Mouse (Mus musculus) heart, adult 18-20 months (tissue): ENCODE data around the gene Ribc1. TPM values are rescaled to one million over a fixed set of nuclear protein-coding genes. Genes with fewer than 3 reads are reported as not detected.

Source experiments
- DNase-seq, 2 experiments: peaks; one replicate each; pipeline ENCODE4 v3.0.0; 2021 to 2022; ENCODE audit warnings: mixed read lengths in 1 of 2
- long read RNA-seq, 2 experiments: library from polyadenylated mRNA; stranded (forward); transcript quantifications; one replicate each; pipeline ENCODE4 v2.0.0; 2021
- total RNA-seq, 2 experiments: library from RNA; stranded (reverse); gene quantifications; 2 replicates each; pipeline ENCODE4 v1.2.3; 2021

Gene Ribc1
- under 1 TPM; 0.27 to 0.44 TPM for total RNA-seq
- long read RNA-seq, experiment 1: 0 reads
- long read RNA-seq, experiment 2, partial matches to known transcripts: 1 of 1 reads
- long read RNA-seq, experiment 2, other reads (novel, unspliced or antisense): 0 of 1 reads

- peak; percentile 94 to 96 for DNase-seq
These were observed at the start of gene Ribc1, which contains the start of gene Smc1a for GRCm38 (mm10) chrX:152016151-152017145. Gene Ribc1, minus strand, starts transcription at chrX:152016295. Gene Smc1a, plus strand, starts transcription at chrX:152016428.

GRCm38 (mm10) chrX:152065674-152066073, 49.6 kb upstream of the Ribc1 start:
- no peak for DNase-seq

- DNase-seq: no peak
These were observed 38.0 kb upstream of the Ribc1 start for GRCm38 (mm10) chrX:152054094-152054493.

GRCm38 (mm10) chrX:152052546-152052945, 36.5 kb upstream of the Ribc1 start:
- DNase-seq: no peak

- no peak for DNase-seq
These were observed 31.1 kb upstream of the Ribc1 start for GRCm38 (mm10) chrX:152047230-152047629.

DNA sequence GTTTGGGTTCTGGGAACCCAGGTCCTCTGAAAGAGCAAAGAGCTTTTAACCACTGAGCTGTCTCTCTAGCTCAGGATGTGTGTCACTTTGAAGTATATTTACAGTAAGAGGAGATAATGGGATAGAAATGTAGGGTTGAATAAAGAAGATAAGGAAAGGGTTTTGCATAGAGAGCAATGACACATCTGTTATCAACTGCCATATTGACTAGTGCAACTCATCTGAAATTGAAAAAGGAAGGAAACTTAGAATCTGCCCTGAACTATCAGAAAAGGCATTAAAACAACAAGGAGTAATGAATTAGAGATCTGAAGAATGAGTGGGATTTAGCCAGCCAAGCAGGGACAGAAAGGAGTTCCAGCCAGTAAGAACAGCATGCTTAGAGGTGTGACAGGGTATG, 23.8 kb upstream of the Ribc1 start:
- no peak for DNase-seq

GRCm38 (mm10) chrX:152019294-152019693, 3.2 kb upstream of the Ribc1 start:
- no peak for DNase-seq

DNA sequence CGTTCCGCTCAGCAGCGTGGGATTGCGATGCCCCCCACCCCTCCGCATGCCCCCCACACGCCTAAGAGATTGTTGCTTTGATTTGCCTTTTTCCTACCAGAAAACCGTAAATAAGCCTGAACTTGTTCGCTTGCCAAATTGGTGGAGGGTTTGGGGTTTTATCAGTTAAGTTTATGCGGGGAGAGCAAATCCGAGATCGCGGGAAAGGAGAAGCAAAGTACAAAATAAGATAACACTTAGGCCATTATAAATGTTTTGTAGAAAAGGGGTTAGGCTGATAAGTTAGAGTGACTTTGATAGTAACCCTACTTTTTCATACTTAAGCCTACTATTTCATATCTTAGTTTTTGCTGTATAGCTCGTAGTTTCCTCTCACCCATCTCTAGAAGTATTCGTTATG, 1.1 kb upstream of the Ribc1 start:
- no peak for DNase-seq

GRCm38 (mm10) chrX:152015752-152016150, 344 bp downstream of the Ribc1 start:
- no peak for DNase-seq

- no peak for DNase-seq
These were observed 8.2 kb downstream of the Ribc1 start for GRCm38 (mm10) chrX:152007863-152008262.

GRCm38 (mm10) chrX:152002865-152003264, 13.2 kb downstream of the Ribc1 start:
- no peak for DNase-seq

DNA sequence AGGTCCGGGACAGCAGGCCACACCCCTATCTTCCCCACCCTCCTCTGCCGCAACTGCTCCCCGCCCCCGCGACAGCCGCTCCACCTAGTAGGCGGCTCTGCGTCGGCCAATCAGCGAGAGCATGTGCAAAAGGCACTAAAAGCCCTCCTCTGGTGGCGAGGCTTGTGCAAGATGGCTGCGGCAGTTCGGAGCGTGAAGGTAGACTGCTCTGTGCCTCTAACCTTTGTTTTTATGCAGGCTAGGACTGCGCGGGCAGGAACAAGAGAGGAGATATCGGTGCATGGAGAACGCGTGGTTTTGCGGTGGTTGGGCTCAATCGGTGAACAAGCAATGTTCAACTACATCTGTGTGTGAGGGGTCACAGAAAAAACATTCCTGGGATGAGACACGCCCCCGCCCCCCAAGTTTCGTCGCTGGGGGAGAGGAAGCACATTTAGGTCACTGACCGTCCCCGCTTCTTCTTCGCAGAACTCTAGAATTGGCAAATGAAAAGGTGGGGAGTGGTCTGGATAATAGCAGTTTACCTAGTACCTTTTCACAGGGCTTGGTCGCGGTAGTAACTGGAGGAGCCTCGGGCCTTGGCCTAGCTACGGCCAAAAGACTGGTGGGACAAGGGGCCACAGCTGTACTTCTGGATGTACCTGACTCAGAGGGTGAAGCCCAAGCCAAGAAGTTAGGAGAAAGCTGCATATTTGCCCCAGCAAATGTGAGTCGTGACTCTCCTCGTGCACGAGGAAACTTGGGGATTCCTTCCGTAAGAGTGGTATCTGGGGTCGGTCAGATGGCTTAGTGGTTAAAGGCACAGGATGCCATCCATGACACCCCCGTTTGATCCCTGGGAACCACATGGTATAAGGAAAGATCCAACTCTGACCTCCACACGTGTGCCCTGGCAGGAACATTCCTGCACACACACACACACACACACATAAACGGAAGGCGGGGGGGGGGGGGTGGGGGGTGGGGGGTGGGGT, 14.1 kb downstream of the Ribc1 start, which contains the start of gene Hsd17b10:
TSS of gene Hsd17b10 (plus strand) at position 109 of the 974 bp plus-strand sequence.
- peak; percentile 86 to 93 for DNase-seq

- peak in 1 of 2 experiments; percentile 11 for DNase-seq
These were observed 14.9 kb downstream of the Ribc1 start for GRCm38 (mm10) chrX:152001182-152001684.

DNA sequence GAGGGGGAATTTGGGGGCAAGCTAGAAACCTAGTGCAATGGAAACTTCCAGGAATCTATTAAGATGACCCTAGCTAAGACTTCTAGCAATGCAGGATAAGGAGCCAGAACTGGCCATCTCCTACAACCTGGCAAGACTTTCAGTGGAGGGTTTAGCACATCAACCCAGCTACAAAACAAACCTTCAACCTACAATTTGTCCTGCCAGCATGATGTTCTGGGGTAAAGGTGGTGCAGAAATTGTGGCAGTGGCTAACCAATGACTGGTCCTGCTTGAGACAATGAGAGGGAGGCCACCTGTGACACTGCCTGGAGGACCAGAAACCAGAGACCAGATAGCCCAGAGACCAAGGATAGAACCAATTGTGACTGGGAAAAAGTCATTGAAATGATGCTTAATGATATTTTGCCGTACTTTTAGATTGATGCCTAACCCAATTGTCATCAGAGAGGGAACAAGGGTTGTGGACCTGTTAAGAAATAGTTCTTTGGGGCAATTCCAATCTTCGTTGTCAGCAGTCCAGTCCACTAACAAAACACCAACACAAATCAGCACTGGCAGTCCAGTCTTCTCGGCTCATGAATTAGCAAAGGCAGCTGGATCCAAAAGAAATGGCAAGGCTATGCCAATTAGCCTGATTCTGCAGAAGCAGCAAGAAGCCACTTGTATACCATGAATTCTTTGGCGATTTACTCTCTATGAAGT, 16.9 kb downstream of the Ribc1 start:
- no peak for DNase-seq

Other genes with a start within 250 kb of the Ribc1 start
- 100 to 1,000 TPM; 164 to 165 TPM for gene Huwe1, start 215.5 kb downstream of the Ribc1 start, total RNA-seq
- gene Hsd17b10, start 14.4 kb downstream of the Ribc1 start, total RNA-seq: 100 to 1,000 TPM; 218 to 254 TPM
- gene Smc1a, start 133 bp upstream of the Ribc1 start, total RNA-seq: 10 to 100 TPM; 21.1 to 23.9 TPM
- 10 to 100 TPM; 63.0 to 85.4 TPM for gene Iqsec2, start 128.0 kb upstream of the Ribc1 start, total RNA-seq
- gene Kdm5c, start 216.7 kb upstream of the Ribc1 start, total RNA-seq: 10 to 100 TPM; 30.8 to 48.1 TPM